Mouse (Mus musculus) thymus, postnatal 0 days (tissue): ENCODE measurements around the gene Tmem256. TPM values are rescaled to one million over a fixed set of nuclear protein-coding genes. Genes with fewer than 3 reads are reported as not detected.

Experiments
- DNase-seq: peaks from one replicate; pipeline ENCODE4 v3.0.0-alpha.2; 2015; ENCODE audit warnings: low spot score
- polyA plus RNA-seq: library from polyadenylated mRNA; unstranded; fragments of >200 nt; fragmentation: Nextera tagmentation; extraction: Ambion mirVana; gene quantifications from 2 replicates; pipeline ENCODE4 v1.2.1, GENCODE M21; 2015

The Tmem256 gene
- polyA plus RNA-seq, result 325 and 342 TPM in 2 replicates

DNA sequence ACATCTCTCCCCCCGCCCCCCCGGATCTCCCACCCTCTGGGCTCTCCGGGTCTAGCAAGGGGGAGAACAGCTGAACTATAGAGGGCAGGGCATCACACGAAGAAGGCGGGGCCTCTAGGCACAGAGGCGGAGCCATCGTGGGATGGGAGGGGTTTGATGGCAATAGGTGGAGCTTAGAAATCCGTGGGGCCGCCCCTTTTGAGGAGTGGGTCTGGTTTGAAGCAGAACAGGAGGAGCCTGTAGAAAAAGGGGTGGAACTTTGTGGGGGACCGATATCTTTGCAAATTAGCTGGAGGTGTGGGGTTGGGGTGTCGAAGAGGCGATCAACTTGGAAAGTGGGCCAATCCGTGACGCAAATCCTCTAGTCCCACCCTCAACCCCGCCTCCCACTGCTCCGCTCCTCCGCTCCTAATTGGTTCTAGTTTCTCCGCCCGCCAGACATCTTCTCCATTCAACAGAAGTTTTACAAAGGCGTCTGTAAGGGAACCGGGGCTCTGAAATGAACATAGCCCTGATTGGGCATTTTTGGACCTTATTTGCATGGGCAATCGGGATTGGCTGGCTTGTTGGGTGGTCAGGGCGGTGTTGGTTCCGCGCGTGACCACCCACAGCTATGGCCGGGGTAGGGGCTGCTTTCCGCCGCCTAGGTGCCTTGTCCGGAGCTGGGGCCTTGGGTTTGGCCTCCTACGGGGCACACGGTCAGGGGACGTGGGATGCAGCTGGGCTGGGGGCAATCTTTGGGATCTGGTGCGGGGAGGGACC, at the start of gene Tmem256:
Tmem256 (plus strand) TSS at position 563 of the 762 bp plus-strand sequence.
- peak; percentile 96 for DNase-seq

DNA sequence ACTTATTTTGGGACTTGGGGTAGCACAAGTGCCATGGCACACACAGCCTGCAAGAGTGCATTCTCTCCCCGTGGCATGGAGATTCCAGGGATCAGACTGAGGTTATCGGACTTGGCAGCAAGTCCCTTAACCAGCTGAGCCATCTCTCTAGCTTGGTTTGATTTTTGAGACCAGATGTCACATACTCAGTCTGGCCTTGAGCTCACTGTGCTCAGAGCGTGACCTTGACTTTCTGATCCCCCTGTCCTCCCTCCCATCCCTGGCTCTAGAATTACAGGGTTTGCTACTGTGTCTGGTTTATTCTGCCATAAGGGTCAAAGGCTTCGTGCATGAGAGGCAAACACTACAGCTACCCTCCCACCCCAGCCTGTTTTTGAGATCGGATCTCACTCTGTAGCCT, 48.9 kb upstream of the Tmem256 start:
- no peak for DNase-seq

DNA sequence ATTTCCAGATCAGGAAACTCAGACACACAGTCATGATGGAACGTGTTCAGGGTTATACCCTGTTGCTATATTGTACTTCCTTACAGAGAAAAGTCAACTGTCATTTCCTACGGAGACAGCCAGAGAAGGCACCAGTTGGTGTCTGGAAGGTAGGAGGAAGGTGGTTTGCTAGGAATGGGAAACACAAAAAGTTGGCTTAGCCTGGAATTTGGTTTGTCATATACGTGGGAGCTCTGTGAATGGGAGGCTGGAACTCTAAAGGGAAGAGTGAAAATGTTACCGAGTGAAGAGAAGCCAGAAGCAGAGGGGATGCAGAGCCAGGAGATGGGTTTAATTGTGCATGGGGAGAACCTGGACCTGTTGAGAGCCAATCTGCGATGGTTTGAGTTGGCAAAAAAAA, 46.9 kb upstream of the Tmem256 start:
- DNase-seq, result no peak

DNA sequence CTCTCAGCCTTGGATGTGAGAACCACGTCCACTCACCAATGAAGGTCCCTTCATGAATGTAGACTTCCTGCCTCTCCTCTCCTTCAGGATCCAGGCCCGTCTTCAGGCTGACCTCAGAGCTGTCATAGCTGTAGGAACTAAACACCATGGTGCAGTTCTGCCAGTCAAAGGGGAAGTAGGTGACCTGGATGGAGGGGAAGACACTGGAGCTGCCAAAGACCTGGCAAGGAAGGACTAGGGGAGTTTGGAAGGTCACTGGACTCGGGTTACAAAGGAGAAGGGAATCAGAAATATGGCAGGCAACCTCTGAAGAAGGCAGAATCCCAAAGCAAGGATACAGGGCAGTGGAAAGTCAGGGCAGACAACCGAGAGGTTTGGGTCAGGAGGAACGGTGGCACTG, 44.9 kb upstream of the Tmem256 start:
- no peak for DNase-seq

DNA sequence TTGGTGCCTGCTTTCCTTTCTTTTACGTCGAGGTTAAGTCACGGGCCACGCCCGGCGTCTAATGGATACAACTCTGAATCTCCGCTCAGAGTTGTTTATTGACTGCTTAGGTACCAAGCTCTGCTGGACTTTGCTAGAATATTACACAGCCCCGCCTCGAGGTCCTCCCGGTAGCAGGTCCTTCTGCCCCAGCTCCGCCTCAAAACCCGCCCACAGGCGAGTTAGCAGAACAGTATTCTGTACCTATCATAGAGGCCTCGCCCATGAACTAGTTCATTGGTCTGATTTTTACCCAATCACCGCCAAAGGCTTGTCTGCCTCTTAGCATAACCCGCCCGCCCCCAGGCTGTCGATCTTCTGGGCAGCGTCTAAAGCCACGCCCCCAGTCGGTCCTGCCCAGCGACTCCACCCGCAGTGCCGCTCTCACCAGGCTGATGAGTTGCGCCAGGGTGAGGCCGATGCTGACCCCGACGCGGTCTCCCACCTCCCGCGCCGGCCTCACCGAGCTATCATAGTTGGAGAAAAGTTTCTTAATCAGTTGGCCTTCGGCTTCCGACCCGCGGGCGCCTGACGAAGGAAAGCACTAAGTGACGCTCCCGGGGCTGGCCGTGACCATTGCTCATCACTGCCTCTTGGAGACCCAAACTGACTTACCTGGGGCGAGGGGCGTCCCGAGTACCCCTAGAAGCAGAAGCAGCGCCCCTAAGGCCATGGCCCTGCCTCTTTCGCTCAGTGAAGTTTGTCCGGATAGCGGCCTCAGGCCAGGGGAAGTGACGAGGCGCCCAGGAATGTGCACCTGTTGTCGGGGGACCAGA, 42.9 kb upstream of the Tmem256 start, which contains the start of gene Chrnb1:
Chrnb1 (minus strand) TSS at position 776 of the 815 bp plus-strand sequence.
- peak; percentile 93 for DNase-seq

DNA sequence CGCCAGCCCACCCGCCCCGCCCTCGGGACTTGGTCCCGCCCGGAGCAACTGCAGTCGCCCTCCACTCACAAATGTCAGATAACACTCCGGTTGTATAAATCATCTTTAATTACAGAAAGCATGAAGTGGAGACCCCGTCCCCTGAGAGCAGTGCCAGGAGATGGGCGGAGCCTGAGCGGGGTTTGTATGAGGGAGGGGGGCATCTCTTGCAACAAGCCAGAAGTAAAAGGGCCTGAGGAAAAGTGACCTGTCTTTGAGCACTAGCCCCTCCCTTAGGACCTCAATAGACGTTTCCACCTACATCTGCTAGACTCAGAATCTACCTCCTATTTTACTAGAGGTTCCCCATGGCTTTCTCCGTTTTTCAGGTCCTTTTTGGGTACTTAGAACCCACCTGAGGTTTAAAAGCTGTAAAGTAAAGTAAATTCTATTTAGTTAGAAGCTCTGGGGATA, 42.3 kb upstream of the Tmem256 start:
- DNase-seq, result no peak

DNA sequence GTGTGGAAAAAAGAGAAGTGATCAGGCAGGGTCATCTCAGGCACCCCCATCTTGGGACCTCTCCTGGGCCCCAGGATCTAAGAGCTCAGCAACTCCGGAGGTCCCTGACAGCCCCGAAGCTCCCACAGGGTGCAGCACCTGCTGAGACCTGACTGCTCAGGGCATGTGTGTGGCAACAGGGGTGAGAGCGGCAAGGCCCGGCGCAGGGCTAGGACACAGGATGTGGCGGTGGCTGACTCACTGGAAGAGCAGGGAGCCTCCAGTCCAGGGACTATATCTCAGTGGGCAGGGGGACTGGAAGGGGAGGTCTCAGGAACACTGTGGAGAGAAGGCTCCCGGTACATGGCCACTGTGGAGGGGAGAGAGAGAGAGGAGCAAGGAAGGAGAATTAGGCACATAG, 40.4 kb upstream of the Tmem256 start:
- no peak for DNase-seq

DNA sequence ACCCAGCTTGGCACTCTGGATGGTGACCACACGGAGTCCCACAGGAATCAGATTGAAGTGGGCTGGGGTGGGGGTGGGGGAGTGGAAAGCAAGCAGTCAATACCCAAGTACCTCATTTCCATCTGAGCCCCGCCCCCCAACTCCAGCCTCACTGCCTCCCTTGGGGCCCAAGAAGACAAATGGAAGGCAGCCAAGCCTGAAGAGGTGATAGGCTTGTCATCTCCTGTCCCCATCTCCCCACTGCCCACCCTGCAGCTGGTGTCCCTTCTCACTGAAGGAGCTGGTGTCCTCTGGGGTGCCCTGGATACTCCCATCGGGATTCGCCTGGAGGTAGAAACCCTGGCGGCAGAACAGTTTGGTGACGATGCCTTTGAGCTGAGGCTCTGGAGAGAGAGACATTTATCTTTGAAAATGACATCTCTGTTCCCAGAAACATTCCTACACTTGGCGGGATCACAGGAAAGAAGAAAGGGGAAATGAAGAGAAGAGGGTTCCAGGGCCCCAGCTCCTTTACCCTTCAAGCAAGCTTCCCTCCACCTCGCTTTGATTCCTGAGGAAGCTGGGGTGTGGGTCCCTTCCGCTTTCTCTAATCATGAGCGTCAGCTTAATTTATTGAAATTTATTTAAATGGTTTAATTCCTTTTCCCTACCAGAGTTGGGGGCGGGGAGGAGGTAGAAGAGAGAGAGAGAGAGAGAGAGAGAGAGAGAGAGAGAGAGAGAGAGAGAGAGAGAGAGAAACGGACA, 38.7 kb upstream of the Tmem256 start:
- no peak for DNase-seq

DNA sequence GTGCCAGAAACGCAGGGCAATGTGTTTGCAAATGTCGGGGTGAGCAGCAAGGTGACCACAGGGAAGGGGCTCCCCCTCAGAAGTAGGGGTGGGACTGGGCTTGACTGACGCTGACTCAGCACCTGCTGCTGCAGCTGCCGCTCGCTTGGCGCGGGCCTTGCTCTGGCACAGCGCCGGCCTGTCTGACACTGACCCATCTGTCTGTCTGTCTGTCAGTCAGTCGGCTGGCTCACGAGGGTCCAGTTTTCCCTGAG, 38.2 kb upstream of the Tmem256 start:
- DNase-seq, result no peak

DNA sequence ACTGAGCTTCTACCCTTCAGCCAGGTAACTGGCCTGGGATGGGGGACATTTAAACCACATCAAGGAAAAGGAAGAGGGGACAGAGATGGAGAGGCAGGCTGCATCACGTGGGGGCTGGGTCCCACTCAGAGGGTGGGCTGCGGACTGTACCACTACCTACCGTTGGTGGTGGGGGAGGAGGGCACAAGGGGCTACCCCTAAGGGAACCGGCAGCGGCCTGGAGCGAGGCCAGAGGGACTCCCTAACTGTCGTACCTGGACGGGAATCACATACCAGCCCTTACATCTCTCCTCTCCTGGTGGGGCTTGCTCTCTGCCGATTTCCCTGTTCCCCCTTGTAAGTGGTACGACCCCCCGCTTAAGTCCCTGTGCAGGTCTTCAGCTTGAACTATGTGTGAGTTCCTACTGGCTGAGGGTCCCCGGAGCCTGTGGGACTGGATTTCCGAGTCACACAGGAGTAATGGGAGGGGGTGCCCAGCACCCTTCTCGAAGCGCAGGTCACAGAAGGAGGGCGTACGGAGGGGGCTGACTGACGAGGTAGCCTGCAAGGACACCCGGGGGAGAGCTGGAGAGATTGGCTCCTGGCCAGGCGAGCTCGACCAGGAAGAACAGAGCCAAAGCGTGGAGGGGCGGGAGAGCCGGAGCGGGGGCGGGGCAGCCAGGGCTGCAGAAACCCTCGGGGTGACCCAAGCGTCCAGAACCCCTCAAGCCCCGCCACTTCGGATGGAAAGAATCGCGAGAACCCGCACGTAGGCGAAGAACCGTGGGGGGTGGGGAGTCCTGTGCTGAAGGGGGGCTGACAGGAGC, 37.7 kb upstream of the Tmem256 start:
- peak; percentile 26 for DNase-seq

DNA sequence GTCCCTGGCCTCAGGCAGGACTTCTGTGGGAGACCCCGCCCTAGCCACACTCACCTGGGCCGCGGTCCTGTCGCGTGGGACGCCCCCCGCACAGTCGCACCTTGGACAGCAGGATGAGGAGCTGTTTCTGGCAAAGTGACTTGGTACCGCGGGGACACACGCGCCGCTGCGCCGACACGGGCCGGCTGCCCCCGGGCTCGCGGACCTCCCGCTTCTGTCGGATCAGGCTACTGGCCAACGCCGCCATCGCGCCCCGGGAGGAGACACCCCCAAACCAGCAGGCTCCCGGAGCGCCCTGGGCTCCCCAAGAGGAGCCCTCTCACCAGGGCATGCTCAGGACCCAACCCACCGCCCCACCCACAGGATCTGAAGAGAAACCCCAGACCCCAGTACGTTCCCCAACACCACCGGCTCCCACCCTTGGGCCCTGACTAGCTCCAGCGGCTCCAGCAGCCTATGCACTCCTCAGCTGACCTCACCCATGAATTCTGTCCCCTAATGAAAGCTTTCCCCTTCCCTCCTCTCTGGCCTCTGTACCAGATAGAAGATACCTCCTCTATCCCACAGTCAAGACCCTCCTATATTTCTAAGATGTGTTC, 36.8 kb upstream of the Tmem256 start, which contains the start of gene Fgf11:
Fgf11 (minus strand) TSS at position 479 of the 599 bp plus-strand sequence.
- DNase-seq, result no peak

DNA sequence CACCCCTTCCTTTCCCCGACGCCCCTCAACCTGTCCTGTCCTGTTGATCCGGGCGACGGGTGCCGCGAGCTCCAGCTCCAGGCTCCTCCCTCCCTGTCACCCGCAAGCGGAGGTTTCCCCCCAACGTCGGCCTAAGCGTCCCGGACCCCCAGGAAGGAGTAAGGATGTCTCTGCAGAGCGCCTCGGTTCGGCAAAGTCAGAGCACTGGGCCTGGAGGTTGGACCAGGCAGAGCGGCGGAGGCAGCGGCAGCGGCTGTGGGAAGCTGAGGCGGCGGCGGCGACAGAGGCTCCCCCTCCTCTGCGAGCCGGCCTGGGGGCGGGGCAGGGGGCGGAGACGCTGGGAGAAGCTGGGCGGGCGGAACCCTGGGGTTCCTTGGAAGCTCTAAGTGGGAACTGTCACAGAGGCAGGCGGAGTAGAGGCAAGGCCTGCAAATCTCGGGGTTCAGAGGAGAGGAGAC, 35.6 kb upstream of the Tmem256 start:
- peak; percentile 66 for DNase-seq

DNA sequence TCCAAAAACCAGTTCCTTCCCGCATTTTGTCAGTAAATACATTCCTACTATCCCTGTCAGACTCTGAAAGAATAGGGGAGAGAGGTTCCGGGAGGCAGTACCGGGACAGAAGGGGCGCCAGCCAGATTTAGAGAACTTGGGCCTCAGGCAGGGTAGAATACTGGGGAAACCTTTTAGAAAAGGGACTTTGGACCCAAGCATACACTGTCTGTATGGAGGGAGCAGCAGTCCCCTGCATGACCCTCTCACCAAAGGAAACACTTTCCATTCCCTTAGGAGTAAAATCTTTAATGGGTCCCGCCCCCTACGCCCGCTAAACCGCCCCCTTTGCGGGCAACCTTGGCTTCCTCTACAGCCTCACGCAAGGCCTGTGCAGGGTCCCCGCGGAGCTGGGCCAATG, 35.0 kb upstream of the Tmem256 start:
- DNase-seq, result no peak

DNA sequence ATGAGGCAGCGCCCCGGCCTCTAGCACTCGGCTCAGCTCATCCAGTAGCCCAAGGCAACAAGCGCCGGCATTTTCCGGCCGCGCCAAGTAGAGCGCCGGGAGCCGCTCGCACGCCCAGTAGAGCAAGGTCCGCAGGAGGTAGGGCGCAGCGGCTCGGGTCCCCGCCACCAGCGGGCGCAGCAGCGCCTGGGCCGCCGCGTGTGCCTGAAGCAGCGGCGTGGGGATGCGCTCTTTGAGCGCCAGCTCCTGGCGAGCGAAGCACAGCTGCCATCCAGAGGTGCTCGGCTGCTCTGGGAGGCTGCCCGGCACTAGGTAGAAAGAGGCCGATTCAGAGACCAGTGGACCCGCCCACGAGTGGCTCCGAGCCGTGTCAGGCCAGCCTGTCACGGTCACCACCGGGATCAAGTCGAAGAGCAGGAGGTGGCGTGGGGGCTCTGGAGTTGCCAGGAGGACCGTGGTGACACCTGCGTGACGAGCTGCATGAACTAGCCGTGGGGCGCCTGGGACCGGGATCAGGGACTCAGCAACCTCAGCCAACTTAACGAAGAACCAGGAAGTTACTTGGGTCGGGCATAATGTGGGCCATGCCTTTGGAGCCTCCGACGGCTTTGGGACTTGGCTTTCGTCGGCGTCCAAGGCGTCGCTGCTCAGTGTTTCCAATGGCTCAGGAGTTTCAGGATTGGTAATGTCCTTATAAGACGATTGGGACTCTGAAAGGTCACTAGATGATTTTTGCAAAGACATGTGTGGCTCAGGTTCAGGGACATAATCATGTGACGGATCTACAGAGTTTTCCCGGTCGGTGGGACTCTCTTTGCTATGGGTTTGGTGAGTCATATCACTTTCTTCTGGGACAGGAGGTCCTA, 34.3 kb upstream of the Tmem256 start:
- DNase-seq, result peak; percentile 80

DNA sequence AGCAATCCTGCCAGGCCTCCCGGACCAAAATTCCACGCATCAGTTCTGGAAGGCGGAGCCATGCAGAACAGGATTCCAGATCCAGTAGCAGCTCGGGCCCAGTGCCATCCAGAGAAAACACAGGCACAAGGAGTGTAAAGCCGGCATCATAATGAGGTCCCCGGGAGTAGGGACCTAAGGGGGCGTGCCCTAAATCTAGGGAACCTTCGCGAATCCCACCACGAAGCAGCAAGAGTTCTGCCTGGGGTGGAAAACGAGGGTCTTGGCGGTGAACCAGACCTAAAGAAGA, 33.7 kb upstream of the Tmem256 start:
- peak; percentile 1 for DNase-seq

DNA sequence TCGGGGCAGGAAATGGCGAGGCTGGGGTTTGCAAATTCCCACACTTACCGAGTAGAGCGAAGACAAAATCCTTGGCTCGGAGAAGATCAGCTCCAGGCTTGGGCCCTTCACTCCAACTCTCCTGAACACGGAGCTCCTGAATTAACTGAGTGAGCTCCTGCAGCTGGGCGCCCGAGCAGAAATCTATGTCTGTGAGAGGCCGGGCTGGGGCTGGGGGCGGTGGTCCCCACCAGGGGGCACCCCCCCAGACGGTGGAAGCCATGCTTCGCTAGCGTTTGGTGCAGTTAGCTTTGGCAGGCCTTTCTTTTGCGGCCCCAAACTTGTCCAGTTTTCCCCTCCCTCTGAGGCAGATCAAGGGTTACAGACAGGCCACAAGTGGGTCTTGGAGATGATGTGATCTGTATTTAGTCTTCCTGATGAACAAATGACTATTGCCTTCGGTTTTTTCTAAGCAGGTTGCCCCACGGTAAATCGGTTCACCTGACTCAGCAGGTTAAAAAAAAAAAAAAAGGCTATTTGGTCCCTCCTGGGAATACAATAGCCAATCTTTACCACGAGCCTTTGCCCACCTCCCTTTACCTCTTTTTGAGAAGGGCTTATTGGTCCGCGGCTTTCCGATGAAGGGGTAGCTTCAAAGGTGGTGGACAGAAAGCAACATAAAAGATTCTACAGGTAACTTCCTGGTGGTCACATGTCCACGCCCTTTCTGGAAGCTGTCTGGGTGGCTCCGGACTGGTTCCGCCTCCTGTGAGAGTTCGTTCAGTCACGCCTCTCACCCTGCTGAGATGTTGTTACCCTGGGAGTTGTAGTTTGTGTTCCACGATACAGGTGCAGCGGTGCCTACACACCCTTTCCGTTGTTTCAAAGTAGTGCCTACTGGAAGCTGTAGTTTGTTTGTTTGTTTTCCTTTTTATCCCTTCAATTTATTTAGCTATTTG, 33.1 kb upstream of the Tmem256 start, which contains the start of gene Tmem102:
Tmem102 (minus strand) TSS at position 653 of the 938 bp plus-strand sequence.
- peak; percentile 3 for DNase-seq

DNA sequence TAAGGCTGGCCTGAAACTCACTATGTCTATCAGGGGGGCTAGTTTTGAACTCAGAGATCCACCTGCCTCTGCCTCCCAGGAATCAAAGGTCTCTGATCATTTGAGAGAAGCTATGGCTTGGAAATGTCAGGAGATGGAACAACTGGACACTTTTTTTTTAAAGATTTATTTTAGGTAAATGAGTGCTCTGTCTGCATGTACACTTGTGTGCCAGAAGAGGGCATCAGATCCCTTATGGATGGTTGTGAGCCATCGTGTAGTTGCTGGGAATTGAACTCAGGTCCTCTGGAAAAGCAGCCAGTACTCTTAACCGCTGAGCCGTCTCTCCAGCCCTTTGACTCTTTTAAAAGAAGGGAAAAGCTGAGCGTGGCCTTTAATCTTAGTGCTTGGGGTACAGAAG, 31.9 kb upstream of the Tmem256 start:
- DNase-seq, result no peak

DNA sequence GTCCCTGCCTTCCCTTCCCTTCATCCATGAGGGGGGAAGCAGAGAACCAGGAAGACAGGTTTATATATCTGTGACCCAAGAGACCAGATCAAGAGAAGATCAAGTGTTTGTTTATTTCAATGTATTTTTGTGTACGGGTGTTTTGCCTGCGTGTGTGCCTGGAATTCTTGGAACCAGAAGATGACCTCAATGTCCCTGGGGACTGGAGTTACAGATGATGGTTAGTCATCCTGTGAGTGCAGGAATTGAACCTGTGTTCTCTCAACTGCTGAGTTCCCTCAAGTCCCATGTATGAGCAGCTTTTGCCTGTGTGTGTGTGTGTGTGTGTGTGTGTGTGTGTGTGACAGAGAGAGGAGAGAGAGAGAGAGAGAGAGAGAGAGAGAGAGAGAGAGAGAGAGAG, 30.7 kb upstream of the Tmem256 start:
- DNase-seq, result no peak

DNA sequence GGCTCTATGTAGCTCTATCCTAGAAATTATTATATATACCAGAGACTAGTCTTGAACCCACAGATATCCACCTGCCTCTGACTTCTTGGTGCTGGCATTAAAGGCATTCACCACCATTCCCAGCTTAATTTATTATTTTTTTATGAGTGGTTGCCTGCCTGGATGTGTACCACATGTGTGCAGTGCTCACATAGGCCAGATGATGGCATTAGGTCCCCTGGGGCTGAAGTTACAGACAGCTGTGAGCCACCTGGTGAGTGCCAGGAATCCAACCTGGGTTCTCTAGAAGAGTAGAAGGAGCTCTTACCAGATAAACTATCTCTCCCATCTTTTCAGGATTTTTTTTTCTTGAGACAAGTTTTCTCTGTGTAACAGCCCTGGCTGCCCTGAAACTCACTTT, 28.0 kb upstream of the Tmem256 start:
- no peak for DNase-seq
